Mouse (Mus musculus) kidney, adult 11 months (tissue): Measurements from ENCODE around the gene Churc1.

Source experiments
- DNase-seq: peaks from one replicate; pipeline ENCODE4 v3.0.0; 2022

The Churc1 gene

GRCm38 (mm10) chr12:76796938-76797539 is 31.7 kb downstream of the Churc1 start:
- DNase-seq = no peak

GRCm38 (mm10) chr12:76798008-76798720 is 32.8 kb downstream of the Churc1 start:
- no peak for DNase-seq

GRCm38 (mm10) chr12:76803028-76803427 is 37.7 kb downstream of the Churc1 start:
- DNase-seq = no peak

GRCm38 (mm10) chr12:76803700-76804252 is 38.4 kb downstream of the Churc1 start:
- peak; percentile 31 for DNase-seq

GRCm38 (mm10) chr12:76805056-76805811 is 39.9 kb downstream of the Churc1 start:
- DNase-seq = no peak

- DNase-seq = no peak
Measured at GRCm38 (mm10) chr12:76807796-76808195, 42.5 kb downstream of the Churc1 start.

GRCm38 (mm10) chr12:76810491-76810890 is 45.2 kb downstream of the Churc1 start:
- no peak for DNase-seq

- no peak for DNase-seq
Measured at GRCm38 (mm10) chr12:76811006-76811405, 45.7 kb downstream of the Churc1 start.

GRCm38 (mm10) chr12:76813543-76813942 is 48.2 kb downstream of the Churc1 start:
- DNase-seq = no peak

GRCm38 (mm10) chr12:76814120-76814519 is 48.8 kb downstream of the Churc1 start:
- DNase-seq = no peak

- no peak for DNase-seq
Measured at GRCm38 (mm10) chr12:76816720-76817119, 51.4 kb downstream of the Churc1 start.

GRCm38 (mm10) chr12:76817176-76817575 is 51.8 kb downstream of the Churc1 start:
- DNase-seq = no peak

GRCm38 (mm10) chr12:76818120-76818519 is 52.8 kb downstream of the Churc1 start:
- DNase-seq = peak; percentile 63

GRCm38 (mm10) chr12:76818908-76819307 is 53.6 kb downstream of the Churc1 start:
- DNase-seq = no peak

- DNase-seq = no peak
Measured at GRCm38 (mm10) chr12:76819816-76820215, 54.5 kb downstream of the Churc1 start.

GRCm38 (mm10) chr12:76820615-76821014 is 55.3 kb downstream of the Churc1 start:
- DNase-seq = no peak

- DNase-seq = no peak
Measured at GRCm38 (mm10) chr12:76822002-76822650, 56.8 kb downstream of the Churc1 start.

- DNase-seq = no peak
Measured at GRCm38 (mm10) chr12:76822651-76823041, 57.3 kb downstream of the Churc1 start, which contains the start of gene Rab15. Rab15 (minus strand) TSS chr12:76822908.

- no peak for DNase-seq
Measured at GRCm38 (mm10) chr12:76825283-76825682, 59.9 kb downstream of the Churc1 start.

- no peak for DNase-seq
Measured at GRCm38 (mm10) chr12:76832704-76833103, 67.4 kb downstream of the Churc1 start.
